ENCODE assay signal across 8 mouse cellular contexts in the genomic region with DNA sequence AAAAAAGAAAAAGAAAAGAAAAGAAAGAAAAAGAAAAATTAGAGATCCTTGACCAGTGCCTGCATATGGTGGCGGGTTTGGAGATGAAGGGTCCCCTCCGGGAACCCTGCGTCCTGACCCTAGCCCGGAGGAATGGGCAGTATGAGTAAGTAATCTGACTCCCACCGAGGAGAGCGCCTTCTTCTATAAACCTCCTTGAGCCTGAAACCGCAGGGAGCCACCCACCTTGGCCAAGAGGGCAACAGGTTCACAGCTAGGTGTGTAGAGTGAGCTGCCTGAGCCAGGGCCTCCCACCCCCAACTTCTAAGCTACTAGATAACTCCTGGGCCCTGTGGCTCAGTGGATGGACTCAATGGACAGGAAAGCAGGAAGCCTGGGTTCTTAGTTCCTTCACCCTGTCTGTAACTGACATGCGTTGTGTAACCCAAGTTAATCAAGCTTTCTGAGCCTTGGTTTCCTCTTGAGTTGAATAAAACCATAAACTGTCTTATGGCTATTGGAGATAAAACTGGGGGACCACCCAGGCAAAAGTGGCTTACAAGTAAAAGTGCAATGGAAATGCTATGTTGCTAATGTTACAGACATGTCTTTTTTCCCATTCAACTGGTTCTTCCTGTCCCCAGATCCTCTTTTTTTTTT. TPM values are rescaled to one million over a fixed set of nuclear protein-coding genes. Genes with fewer than 3 reads are reported as not detected.
DNase-seq lines count a peak whose midpoint lies in the region; ATAC-seq and TF ChIP-seq lines count a peak whose summit lies in the region.

No protein-coding gene starts in this region.

- no peak for TF ChIP-seq CTCF in embryonic fibroblast, embryonic 13.5 days (IDR thresholded peaks at IDR 0.05; ENCODE audit: borderline replicate concordance, insufficient read depth, low read length)
- TF ChIP-seq CTCF in liver, postnatal 0 days (IDR thresholded peaks at IDR 0.05; ENCODE audit: low read depth) = no peak

- no peak for TF ChIP-seq POLR2A in embryonic fibroblast, embryonic 13.5 days (IDR thresholded peaks at IDR 0.05; ENCODE audit: low read depth, low read length)

- 10% methylated on average over 8 of the region's 8 CpGs for WGBS in intestine, embryonic 14.5 days
- 25% methylated on average over 8 of the region's 8 CpGs for WGBS in liver, postnatal 0 days (ENCODE audit: insufficient replicate concordance)
- 18% methylated on average over 8 of the region's 8 CpGs for WGBS in neural tube, embryonic 13.5 days

- no peak overlapping the region for H3K27ac ChIP-seq in embryonic fibroblast, embryonic 13.5 days (ENCODE audit: insufficient read depth, low read length)
- no peak overlapping the region for H3K27ac ChIP-seq in intestine, embryonic 14.5 days (ENCODE audit: low read depth)
- H3K27ac ChIP-seq in liver, postnatal 0 days (ENCODE audit: low read depth) = peak overlapping the region; percentile 44; the same call in 1 of the 2 replicates
- no peak overlapping the region for H3K27ac ChIP-seq in neural tube, embryonic 13.5 days (replicated peaks)

- peak; percentile 16 to 21 for DNase-seq in cerebellum, adult 18-20 months
- no peak for DNase-seq in cerebellum, postnatal 4 days (ENCODE audit: low spot score in 2 of 2)
- peak; percentile 7 for DNase-seq in NIH3T3 (ENCODE audit: low read depth)
- peak; percentile 58 for DNase-seq in intestine, embryonic 14.5 days (ENCODE audit: low spot score)
- DNase-seq in liver, postnatal 0 days = peak; percentile 15
- DNase-seq in right cerebral cortex, postnatal 25 days = no peak

- no peak for TF ChIP-seq EP300 in liver, postnatal 0 days (IDR thresholded peaks at IDR 0.05; ENCODE audit: low read depth)

- no peaks in the 10 kb centered on the region for H3K9me3 ChIP-seq in intestine, embryonic 14.5 days (ENCODE audit: control insufficient read depth, low read length)
- H3K9me3 ChIP-seq in liver, postnatal 0 days (ENCODE audit: low read length) = no peaks in the 10 kb centered on the region
- H3K9me3 ChIP-seq in neural tube, embryonic 13.5 days = no peaks in the 10 kb centered on the region

- H3K36me3 ChIP-seq in intestine, embryonic 14.5 days (ENCODE audit: control insufficient read depth, insufficient read depth, low read length) = peaks cover 4% of the 10 kb centered on the region; the same call in 1 of the 2 replicates
- H3K36me3 ChIP-seq in liver, postnatal 0 days (replicated peaks; ENCODE audit: insufficient read depth, low read length) = no peaks in the 10 kb centered on the region
- H3K36me3 ChIP-seq in neural tube, embryonic 13.5 days = no peaks in the 10 kb centered on the region

- H3K4me1 ChIP-seq in embryonic fibroblast, embryonic 13.5 days (ENCODE audit: control insufficient read depth, insufficient read depth, low read length) = peaks cover 9% of the 10 kb centered on the region
- no peaks in the 10 kb centered on the region for H3K4me1 ChIP-seq in intestine, embryonic 14.5 days (replicated peaks; ENCODE audit: control insufficient read depth, insufficient read depth, low read length)
- no peaks in the 10 kb centered on the region for H3K4me1 ChIP-seq in liver, postnatal 0 days (ENCODE audit: insufficient read depth)
- peaks cover 11% of the 10 kb centered on the region for H3K4me1 ChIP-seq in neural tube, embryonic 13.5 days (replicated peaks)

- H3K9ac ChIP-seq in intestine, embryonic 14.5 days (ENCODE audit: low read length) = peak overlapping the region; percentile 63
- H3K9ac ChIP-seq in liver, postnatal 0 days (replicated peaks) = peak overlapping the region; percentile 71
- H3K9ac ChIP-seq in neural tube, embryonic 13.5 days = peak overlapping the region; percentile 86

- 0 out of 2 replicates have a peak, but pooled peaks have one; percentile 32 for ATAC-seq in intestine, embryonic 14.5 days (replicated peaks; ENCODE audit: low FRiP score, low TSS enrichment, low read depth)
- ATAC-seq in liver, postnatal 0 days = peak; percentile 19; the same call in 1 of the 2 replicates
- ATAC-seq in neural tube, embryonic 13.5 days (ENCODE audit: low read depth) = 0 out of 2 replicates have a peak, but pooled peaks have one; percentile 22

- peak overlapping the region; percentile 53 for H3K4me2 ChIP-seq in intestine, embryonic 14.5 days (ENCODE audit: low read length)
- H3K4me2 ChIP-seq in liver, postnatal 0 days (ENCODE audit: low read depth, low read length) = peak overlapping the region; percentile 73
- peak overlapping the region; percentile 62 for H3K4me2 ChIP-seq in neural tube, embryonic 13.5 days

- H3K27me3 ChIP-seq in intestine, embryonic 14.5 days (replicated peaks; ENCODE audit: control insufficient read depth, insufficient read depth, low read length) = no peaks in the 10 kb centered on the region
- no peaks in the 10 kb centered on the region for H3K27me3 ChIP-seq in liver, postnatal 0 days (ENCODE audit: insufficient read depth, low read length)
- H3K27me3 ChIP-seq in neural tube, embryonic 13.5 days = no peaks in the 10 kb centered on the region

- peak overlapping the region; percentile 87 for H3K4me3 ChIP-seq in embryonic fibroblast, embryonic 13.5 days (ENCODE audit: insufficient read depth, low read length)
- peak overlapping the region; percentile 55 for H3K4me3 ChIP-seq in intestine, embryonic 14.5 days (ENCODE audit: low read depth, low read length)
- peak overlapping the region; percentile 71 for H3K4me3 ChIP-seq in liver, postnatal 0 days (ENCODE audit: low read depth, low read length)
- H3K4me3 ChIP-seq in neural tube, embryonic 13.5 days = peak overlapping the region; percentile 63

RNA-seq across cellular contexts. Expression of a gene that starts 0.8 kb away (rescaled TPM):
- polyA plus RNA-seq in embryonic fibroblast, embryonic 13.5 days (2011; ENCODE audit: insufficient read length, low read depth, missing spikeins) = 52.7 and 53.6 TPM in 2 replicates
- polyA plus RNA-seq in intestine, embryonic 14.5 days (2014; fragmentation: Nextera tagmentation; extraction: Ambion mirVana) = 21.5 and 23.9 TPM in 2 replicates
- 2.5 and 2.6 TPM in 2 replicates for polyA plus RNA-seq in liver, postnatal 0 days (2015; fragmentation: Nextera tagmentation; extraction: Ambion mirVana)
- 26.5 and 27.0 TPM in 2 replicates for polyA plus RNA-seq in neural tube, embryonic 13.5 days (2015; fragmentation: Nextera tagmentation; extraction: Ambion mirVana)

RNA-seq across cellular contexts. Expression of a gene that starts 20.2 kb away (rescaled TPM):
- 11.1 and 18.0 TPM in 2 replicates for polyA plus RNA-seq in embryonic fibroblast, embryonic 13.5 days (2011; ENCODE audit: insufficient read length, low read depth, missing spikeins)
- 28.5 and 37.3 TPM in 2 replicates for polyA plus RNA-seq in intestine, embryonic 14.5 days (2014; fragmentation: Nextera tagmentation; extraction: Ambion mirVana)
- polyA plus RNA-seq in liver, postnatal 0 days (2015; fragmentation: Nextera tagmentation; extraction: Ambion mirVana) = 0.75 and 1.3 TPM in 2 replicates
- polyA plus RNA-seq in neural tube, embryonic 13.5 days (2015; fragmentation: Nextera tagmentation; extraction: Ambion mirVana) = 30.3 and 35.4 TPM in 2 replicates

Comparison
In these comparisons a context has a peak if more than half of its experiments do, and no peak if none do; other contexts are left out.
1. DNase-seq: peak in cerebellum, adult 18-20 months (2 of 2), NIH3T3 (single experiment), intestine, embryonic 14.5 days (single experiment) and liver, postnatal 0 days (single experiment); none in cerebellum, postnatal 4 days (0 of 2) and right cerebral cortex, postnatal 25 days (single experiment).
2. Peak in every context shown above with its lines, with median percentiles within 50 percentile points of each other: H3K4me3 ChIP-seq, ATAC-seq, H3K4me2 ChIP-seq and H3K9ac ChIP-seq.